Mouse (Mus musculus): Measurements from ENCODE around the gene Lect2. TPM values are rescaled to one million over a fixed set of nuclear protein-coding genes. Genes with fewer than 3 reads are reported as not detected.

Lect2 gene
- polyA plus RNA-seq (2012): not detected in 2 replicates

- no peak for TF ChIP-seq GATA1 (IDR thresholded peaks at IDR 0.05; ENCODE audit: low read length)
These were observed at the start of gene Lect2 for GRCm38 (mm10) chr13:56548401-56548800. Gene Lect2 (minus strand): TSS chr13:56548502.

GRCm38 (mm10) chr13:56597296-56597695 lies 49.0 kb upstream of the Lect2 start:
- no peak for TF ChIP-seq GATA1 (IDR thresholded peaks at IDR 0.05; ENCODE audit: low read length)

- no peak for TF ChIP-seq GATA1 (IDR thresholded peaks at IDR 0.05; ENCODE audit: low read length)
These were observed 46.9 kb upstream of the Lect2 start for GRCm38 (mm10) chr13:56595246-56595645.

- TF ChIP-seq GATA1 (IDR thresholded peaks at IDR 0.05; ENCODE audit: low read length): no peak
These were observed 45.7 kb upstream of the Lect2 start for GRCm38 (mm10) chr13:56593961-56594391.

- TF ChIP-seq GATA1 (IDR thresholded peaks at IDR 0.05; ENCODE audit: low read length): no peak
These were observed 44.9 kb upstream of the Lect2 start for GRCm38 (mm10) chr13:56593196-56593595.

GRCm38 (mm10) chr13:56591939-56592338 lies 43.6 kb upstream of the Lect2 start:
- TF ChIP-seq GATA1 (IDR thresholded peaks at IDR 0.05; ENCODE audit: low read length): no peak

GRCm38 (mm10) chr13:56591191-56591590 lies 42.9 kb upstream of the Lect2 start:
- no peak for TF ChIP-seq GATA1 (IDR thresholded peaks at IDR 0.05; ENCODE audit: low read length)

- no peak for TF ChIP-seq GATA1 (IDR thresholded peaks at IDR 0.05; ENCODE audit: low read length)
These were observed 41.9 kb upstream of the Lect2 start for GRCm38 (mm10) chr13:56590202-56590601.

- TF ChIP-seq GATA1 (IDR thresholded peaks at IDR 0.05; ENCODE audit: low read length): no peak
These were observed 40.3 kb upstream of the Lect2 start for GRCm38 (mm10) chr13:56588454-56589117.

- no peak for TF ChIP-seq GATA1 (IDR thresholded peaks at IDR 0.05; ENCODE audit: low read length)
These were observed 37.7 kb upstream of the Lect2 start for GRCm38 (mm10) chr13:56586046-56586445.

- no peak for TF ChIP-seq GATA1 (IDR thresholded peaks at IDR 0.05; ENCODE audit: low read length)
These were observed 34.4 kb upstream of the Lect2 start for GRCm38 (mm10) chr13:56582720-56583119.

GRCm38 (mm10) chr13:56581961-56582434 lies 33.7 kb upstream of the Lect2 start:
- TF ChIP-seq GATA1 (IDR thresholded peaks at IDR 0.05; ENCODE audit: low read length): no peak

- TF ChIP-seq GATA1 (IDR thresholded peaks at IDR 0.05; ENCODE audit: low read length): no peak
These were observed 33.2 kb upstream of the Lect2 start for GRCm38 (mm10) chr13:56581512-56581911.

GRCm38 (mm10) chr13:56580450-56580849 lies 32.1 kb upstream of the Lect2 start:
- TF ChIP-seq GATA1 (IDR thresholded peaks at IDR 0.05; ENCODE audit: low read length): no peak

- no peak for TF ChIP-seq GATA1 (IDR thresholded peaks at IDR 0.05; ENCODE audit: low read length)
These were observed 29.8 kb upstream of the Lect2 start for GRCm38 (mm10) chr13:56578097-56578496.

GRCm38 (mm10) chr13:56575701-56576321 lies 27.5 kb upstream of the Lect2 start:
- no peak for TF ChIP-seq GATA1 (IDR thresholded peaks at IDR 0.05; ENCODE audit: low read length)

- no peak for TF ChIP-seq GATA1 (IDR thresholded peaks at IDR 0.05; ENCODE audit: low read length)
These were observed 26.8 kb upstream of the Lect2 start for GRCm38 (mm10) chr13:56575074-56575473.
